Mouse (Mus musculus): Measurements from ENCODE around the gene Naa11.

- TF ChIP-seq CTCF (IDR thresholded peaks at IDR 0.05; ENCODE audit: control insufficient read depth, insufficient read depth, insufficient read length) (no peak), MAX (IDR thresholded peaks at IDR 0.05) (no peak)
Measured at GRCm38 (mm10) chr5:97410190-97410589, 18.0 kb upstream of the Naa11 start.

Measured in C2C12 (cell line).